Mouse (Mus musculus): ENCODE results near the gene Spcs2. TPM values are rescaled to one million over a fixed set of nuclear protein-coding genes. Genes with fewer than 3 reads are reported as not detected.
"Not testable (repeated sequence)": the region's sequence is repeated elsewhere in the genome, so short reads cannot be mapped to it uniquely, and the experiment has no call there.

Gene Spcs2
- total RNA-seq, 2 experiments from 2014 or later: 94.6 to 99.4 TPM

GRCm38 (mm10) chr7:99805340-99805739 lies 57.9 kb downstream of the Spcs2 start:
- no peak overlapping the region for H3K27ac ChIP-seq
- no peak for DNase-seq (ENCODE audit: low spot score in 2 of 2)
- TF ChIP-seq CTCF (conservative IDR thresholded peaks at IDR 0.05): no peak
- no peak overlapping the region for H3K4me3 ChIP-seq

- not testable (repeated sequence) for DNase-seq (ENCODE audit: low spot score in 2 of 2); H3K27ac ChIP-seq; H3K4me3 ChIP-seq
Observed at GRCm38 (mm10) chr7:99804033-99804432, 59.2 kb downstream of the Spcs2 start.

- H3K4me3 ChIP-seq: no peak overlapping the region
- no peak for TF ChIP-seq CTCF (conservative IDR thresholded peaks at IDR 0.05)
- no peak for DNase-seq (ENCODE audit: low spot score in 2 of 2)
- no peak overlapping the region for H3K27ac ChIP-seq
Observed at GRCm38 (mm10) chr7:99803535-99803934, 59.7 kb downstream of the Spcs2 start.

- no peak for DNase-seq (ENCODE audit: low spot score in 2 of 2)
- Histone ChIP-seq H3K4me3 (no peak overlapping the region), H3K27ac (no peak overlapping the region)
- no peak for TF ChIP-seq CTCF (conservative IDR thresholded peaks at IDR 0.05)
Observed at GRCm38 (mm10) chr7:99799118-99799517, 64.1 kb downstream of the Spcs2 start.

- TF ChIP-seq CTCF (conservative IDR thresholded peaks at IDR 0.05): peak; percentile 90
- no peak overlapping the region for H3K4me3 ChIP-seq
- peak; percentile 68 to 88 for DNase-seq (ENCODE audit: low spot score in 2 of 2)
- H3K27ac ChIP-seq: no peak overlapping the region
Observed at GRCm38 (mm10) chr7:99797911-99798647, 65.2 kb downstream of the Spcs2 start.

GRCm38 (mm10) chr7:99797261-99797660 lies 66.0 kb downstream of the Spcs2 start:
- no peak for TF ChIP-seq CTCF (conservative IDR thresholded peaks at IDR 0.05)
- DNase-seq (ENCODE audit: low spot score in 2 of 2): no peak
- H3K4me3 ChIP-seq: no peak overlapping the region
- H3K27ac ChIP-seq: no peak overlapping the region

- no peak overlapping the region for H3K4me3 ChIP-seq
- no peak for TF ChIP-seq CTCF (conservative IDR thresholded peaks at IDR 0.05)
- H3K27ac ChIP-seq: no peak overlapping the region
- DNase-seq (ENCODE audit: low spot score in 2 of 2): no peak
Observed at GRCm38 (mm10) chr7:99796471-99796870, 66.8 kb downstream of the Spcs2 start.

- Histone ChIP-seq H3K4me3 (peak overlapping the region; percentile 9; the same call in 1 of the 2 replicates), H3K27ac (no peak overlapping the region)
- TF ChIP-seq CTCF (conservative IDR thresholded peaks at IDR 0.05): no peak
- no peak for DNase-seq (ENCODE audit: low spot score in 2 of 2)
Observed at GRCm38 (mm10) chr7:99795192-99795981, 67.9 kb downstream of the Spcs2 start.

- DNase-seq (ENCODE audit: low spot score in 2 of 2): no peak
- H3K4me3 ChIP-seq: no peak overlapping the region
- no peak for TF ChIP-seq CTCF (conservative IDR thresholded peaks at IDR 0.05)
- no peak overlapping the region for H3K27ac ChIP-seq
Observed at GRCm38 (mm10) chr7:99794096-99794495, 69.2 kb downstream of the Spcs2 start.

- Histone ChIP-seq H3K27ac (no peak overlapping the region), H3K4me3 (no peak overlapping the region)
- TF ChIP-seq CTCF (conservative IDR thresholded peaks at IDR 0.05): no peak
- no peak for DNase-seq (ENCODE audit: low spot score in 2 of 2)
Observed at GRCm38 (mm10) chr7:99790816-99791215, 72.4 kb downstream of the Spcs2 start.

- no peak for TF ChIP-seq CTCF (conservative IDR thresholded peaks at IDR 0.05)
- Histone ChIP-seq H3K27ac (no peak overlapping the region), H3K4me3 (no peak overlapping the region)
- no peak for DNase-seq (ENCODE audit: low spot score in 2 of 2)
Observed at GRCm38 (mm10) chr7:99788563-99788962, 74.7 kb downstream of the Spcs2 start.

GRCm38 (mm10) chr7:99787935-99788334 lies 75.3 kb downstream of the Spcs2 start:
- no peak overlapping the region for H3K27ac ChIP-seq
- TF ChIP-seq CTCF (conservative IDR thresholded peaks at IDR 0.05): no peak
- no peak overlapping the region for H3K4me3 ChIP-seq
- DNase-seq (ENCODE audit: low spot score in 2 of 2): no peak

Other genes starting within 250 kb of the Spcs2 start
- gene Tpbgl, start 236.4 kb downstream of the Spcs2 start, total RNA-seq (2021): 1 to 10 TPM; 4.7 to 5.1 TPM
- 10 to 100 TPM; 11.7 to 13.4 TPM for gene Slco2b1, start 152.1 kb downstream of the Spcs2 start, total RNA-seq (2021)
- gene Olfr520, start 133.2 kb downstream of the Spcs2 start, total RNA-seq (2021): not detected
- gene Olfr521, start 100.0 kb downstream of the Spcs2 start, total RNA-seq (2021): not detected
- 1 to 10 TPM; 3.3 to 3.6 TPM for gene Neu3, start 35.0 kb downstream of the Spcs2 start, total RNA-seq (2021)
- 1 to 10 TPM; 1.2 to 1.4 TPM for gene Xrra1, start 4.3 kb downstream of the Spcs2 start, total RNA-seq (2021)
- gene Rnf169, start 117.0 kb upstream of the Spcs2 start, total RNA-seq (2021): 10 to 100 TPM; 26.6 to 28.2 TPM
- gene Chrdl2, start 142.7 kb upstream of the Spcs2 start, total RNA-seq (2021): under 1 TPM; 0.27 to 0.38 TPM